Mouse (Mus musculus) E14TG2a.4 (cell line): ENCODE measurements around the gene Cdyl.

Source experiments
- CTCF ChIP-seq: conservative IDR thresholded peaks from 2 replicates; pipeline ENCODE4 v1.5.1; 2014; ENCODE audit warnings: low read length
- NANOG ChIP-seq: IDR thresholded peaks from 2 replicates; pipeline ENCODE4 v1.6.1; 2014; ENCODE audit warnings: borderline replicate concordance, low read length, mixed read lengths
- POU5F1 ChIP-seq: IDR thresholded peaks from 2 replicates; pipeline ENCODE4 v1.6.1; 2014; ENCODE audit warnings: low read length, borderline replicate concordance

DNA sequence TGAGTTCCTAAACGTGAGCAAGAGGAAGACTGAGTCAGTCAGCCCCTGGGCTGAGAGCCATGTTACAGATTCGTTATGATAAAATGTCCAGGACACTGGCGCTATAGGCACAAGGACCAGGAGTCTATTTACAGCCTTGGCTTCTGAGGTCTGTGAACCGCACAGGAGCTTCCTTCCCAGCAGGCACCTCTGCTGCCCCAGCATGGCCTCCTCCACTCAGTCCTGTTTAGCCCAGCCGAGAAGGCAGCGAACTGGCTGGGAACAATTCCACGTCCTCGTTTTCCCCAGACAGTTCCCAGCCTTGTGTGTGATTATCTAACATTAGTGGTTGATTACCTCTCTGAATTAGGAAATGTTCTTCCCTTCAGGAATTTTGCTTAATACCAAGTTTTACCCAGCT lies 201.3 kb downstream of the Cdyl start:
- TF ChIP-seq CTCF (no peak), NANOG (no peak), POU5F1 (no peak)
